Mouse (Mus musculus) MEL (cell line): ENCODE results near the gene Fnbp1. TPM values are rescaled to one million over a fixed set of nuclear protein-coding genes. Genes with fewer than 3 reads are reported as not detected.

Experiments used
- DNase-seq: peaks from one replicate; pipeline ENCODE4 v3.0.0; 2011; ENCODE audit warnings: low read depth, low spot score
- H3K27ac ChIP-seq: 2 replicates; pipeline ENCODE4 v1.5.1; 2012; ENCODE audit warnings: low read depth, mild to moderate bottlenecking, control low read depth, low read length, moderate library complexity; ENCODE audit not compliant: control insufficient read depth
- H3K27me3 ChIP-seq, 2 experiments: fragments of 150-350 bp in 1 of 2; sonication (generic) in 1 of 2; 2 replicates each; pipeline ENCODE4 v1.6.1; 2012; ENCODE audit warnings: low read length in 2 of 2, mild to moderate bottlenecking in 2 of 2, improper control_type of control experiment in 1 of 2, moderate library complexity in 1 of 2; ENCODE audit not compliant: insufficient read depth in 2 of 2, control insufficient read depth in 1 of 2
- H3K36me3 ChIP-seq, 2 experiments: 2 replicates each; pipeline ENCODE4 v1.6.1; 2012 to 2014; ENCODE audit warnings: low read length in 2 of 2, improper control_type of control experiment in 1 of 2, inconsistent platforms in 1 of 2, mild to moderate bottlenecking in 1 of 2; ENCODE audit not compliant: insufficient read depth in 2 of 2, control insufficient read depth in 1 of 2
- H3K4me1 ChIP-seq, 2 experiments: fragments of 150-350 bp in 1 of 2; sonication (generic) in 1 of 2; 2 replicates each; pipeline ENCODE4 v1.6.1; 2012; ENCODE audit warnings: low read length in 2 of 2, improper control_type of control experiment in 1 of 2, mild to moderate bottlenecking in 1 of 2; ENCODE audit not compliant: insufficient read depth in 2 of 2, control insufficient read depth in 1 of 2
- H3K4me3 ChIP-seq, 2 experiments: fragments of 150-350 bp in 1 of 2; sonication (generic) in 1 of 2; 2 replicates each; pipeline ENCODE4 v1.5.1; 2012; ENCODE audit warnings: low read depth in 2 of 2, low read length in 2 of 2, mild to moderate bottlenecking in 2 of 2, moderate library complexity in 2 of 2, control low read depth in 1 of 2, improper control_type of control experiment in 1 of 2; ENCODE audit not compliant: control insufficient read depth in 1 of 2, insufficient read depth in 1 of 2
- H3K79me2 ChIP-seq: 2 replicates; pipeline ENCODE4 v1.6.1; 2012; ENCODE audit warnings: mild to moderate bottlenecking, low read length, moderate library complexity; ENCODE audit not compliant: control insufficient read depth, poor library complexity, insufficient read depth
- H3K9ac ChIP-seq: 2 replicates; pipeline ENCODE4 v1.6.1; 2012; ENCODE audit warnings: low read depth, mild to moderate bottlenecking, control low read depth, low read length, moderate library complexity; ENCODE audit not compliant: control insufficient read depth, poor library complexity, severe bottlenecking
- H3K9me3 ChIP-seq: fragments of 150-350 bp; sonication (generic); replicated peaks from 2 replicates; pipeline ENCODE4 v1.6.1; 2012; ENCODE audit warnings: mild to moderate bottlenecking, low read length, improper control_type of control experiment, moderate library complexity; ENCODE audit not compliant: insufficient read depth
- CHD1 ChIP-seq: IDR thresholded peaks from 2 replicates; pipeline ENCODE4 v1.6.1; 2012; ENCODE audit warnings: low read depth, mild to moderate bottlenecking, inconsistent platforms, low read length, improper control_type of control experiment
- CHD2 ChIP-seq: IDR thresholded peaks from 2 replicates; pipeline ENCODE4 v1.6.1; 2011; ENCODE audit warnings: low read length, improper control_type of control experiment
- CTCF ChIP-seq, 3 experiments: IDR thresholded peaks in 2 of 3; conservative IDR thresholded peaks in 1 of 3; 2 replicates each; pipeline ENCODE4 v1.5.1; 2011 to 2012; ENCODE audit warnings: low read length in 3 of 3, low read depth in 2 of 3, mild to moderate bottlenecking in 2 of 3, improper control_type of control experiment in 1 of 3, inconsistent platforms in 1 of 3, mixed read lengths in 1 of 3, moderate library complexity in 1 of 3; ENCODE audit not compliant: control insufficient read depth in 1 of 3, insufficient read depth in 1 of 3, poor library complexity in 1 of 3, severe bottlenecking in 1 of 3
- ELF1 ChIP-seq: IDR thresholded peaks from 2 replicates; pipeline ENCODE4 v1.6.1; 2014; ENCODE audit warnings: low read depth, mild to moderate bottlenecking, inconsistent platforms, low read length, improper control_type of control experiment, moderate library complexity
- EP300 ChIP-seq, 2 experiments: IDR thresholded peaks; 2 replicates each; pipeline ENCODE4 v1.6.1; 2011; ENCODE audit warnings: improper control_type of control experiment in 2 of 2, low read length in 2 of 2, low read depth in 1 of 2, mild to moderate bottlenecking in 1 of 2
- ETS1 ChIP-seq: IDR thresholded peaks from 2 replicates; pipeline ENCODE4 v1.6.1; 2012; ENCODE audit warnings: low read depth, mild to moderate bottlenecking, inconsistent platforms, low read length, improper control_type of control experiment, moderate library complexity
- GABPA ChIP-seq: IDR thresholded peaks from 2 replicates; pipeline ENCODE4 v1.6.1; 2012; ENCODE audit warnings: low read depth, mild to moderate bottlenecking, inconsistent platforms, low read length, improper control_type of control experiment, moderate library complexity
- GATA1 ChIP-seq: IDR thresholded peaks from 2 replicates; pipeline ENCODE4 v1.6.1; 2011; ENCODE audit warnings: low read depth, low read length, improper control_type of control experiment
- HCFC1 ChIP-seq: IDR thresholded peaks from 2 replicates; pipeline ENCODE4 v1.6.1; 2012; ENCODE audit warnings: low read depth, mild to moderate bottlenecking, inconsistent platforms, low read length, improper control_type of control experiment, moderate library complexity
- JUND ChIP-seq: IDR thresholded peaks from 2 replicates; pipeline ENCODE4 v1.6.1; 2011; ENCODE audit warnings: low read depth, mild to moderate bottlenecking, improper control_type of control experiment, low read length
- MAX ChIP-seq: IDR thresholded peaks from 2 replicates; pipeline ENCODE4 v1.6.1; 2011; ENCODE audit warnings: low read length, improper control_type of control experiment
- MAZ ChIP-seq: IDR thresholded peaks from 2 replicates; pipeline ENCODE4 v1.6.1; 2012; ENCODE audit warnings: low read depth, mild to moderate bottlenecking, inconsistent platforms, low read length, improper control_type of control experiment
- MYB ChIP-seq: IDR thresholded peaks from 2 replicates; pipeline ENCODE4 v1.6.1; 2011; ENCODE audit warnings: mild to moderate bottlenecking, low read depth, low read length, improper control_type of control experiment
- NRF1 ChIP-seq: IDR thresholded peaks from 2 replicates; pipeline ENCODE4 v1.6.1; 2014; ENCODE audit warnings: low read depth, mild to moderate bottlenecking, inconsistent platforms, low read length, improper control_type of control experiment, moderate library complexity; ENCODE audit not compliant: poor library complexity, insufficient read depth, severe bottlenecking
- POLR2AphosphoS2 ChIP-seq: IDR thresholded peaks from 2 replicates; pipeline ENCODE4 v1.6.1; 2011; ENCODE audit warnings: low read length, improper control_type of control experiment
- POLR2AphosphoS5 ChIP-seq: IDR thresholded peaks from 2 replicates; pipeline ENCODE4 v1.6.1; 2012; ENCODE audit warnings: low read depth, borderline replicate concordance, mild to moderate bottlenecking, inconsistent platforms, low read length, moderate library complexity, mixed read lengths
- SIN3A ChIP-seq: IDR thresholded peaks from 2 replicates; pipeline ENCODE4 v1.6.1; 2012; ENCODE audit warnings: low read length, improper control_type of control experiment, inconsistent platforms
- TAL1 ChIP-seq: IDR thresholded peaks from 2 replicates; pipeline ENCODE4 v1.6.1; 2012; ENCODE audit warnings: mild to moderate bottlenecking, inconsistent platforms, low read length, moderate library complexity, mixed read lengths
- TBP ChIP-seq: IDR thresholded peaks from 2 replicates; pipeline ENCODE4 v1.8.0; 2011; ENCODE audit warnings: low read depth, low read length, improper control_type of control experiment
- UBTF ChIP-seq: IDR thresholded peaks from 2 replicates; pipeline ENCODE4 v1.6.1; 2012; ENCODE audit warnings: low read depth, mild to moderate bottlenecking, inconsistent platforms, low read length, improper control_type of control experiment, moderate library complexity, borderline replicate concordance; ENCODE audit not compliant: insufficient read depth
- USF2 ChIP-seq, 2 experiments: IDR thresholded peaks; 2 replicates each; pipeline ENCODE4 v1.6.1; 2011 to 2012; ENCODE audit warnings: improper control_type of control experiment in 2 of 2, low read length in 2 of 2, borderline replicate concordance in 1 of 2, inconsistent platforms in 1 of 2, low read depth in 1 of 2, mild to moderate bottlenecking in 1 of 2; ENCODE audit not compliant: insufficient read depth in 1 of 2
- ZC3H11A ChIP-seq: IDR thresholded peaks from 2 replicates; pipeline ENCODE4 v1.6.1; 2012; ENCODE audit warnings: low read depth, mild to moderate bottlenecking, inconsistent platforms, low read length, improper control_type of control experiment
- ZMIZ1 ChIP-seq: IDR thresholded peaks from 2 replicates; pipeline ENCODE4 v1.6.1; 2012; ENCODE audit warnings: low read depth, mild to moderate bottlenecking, inconsistent platforms, low read length, improper control_type of control experiment, moderate library complexity
- polyA plus RNA-seq, 2 experiments: library from polyadenylated mRNA; stranded (reverse) in 1 of 2; unstranded in 1 of 2; fragments of >175 nt in 1 of 2; fragments of >200 nt in 1 of 2; gene quantifications; 2 replicates each; pipeline versions ENCODE4 v1.2.1 to v1.2.4; 2012; ENCODE audit warnings: low replicate concordance in 2 of 2, low read depth in 1 of 2; ENCODE audit not compliant: insufficient read length in 2 of 2, insufficient read depth in 1 of 2, missing spikeins in 1 of 2
- total RNA-seq: library from RNA; depleted of rRNA; stranded (reverse); fragments of 300-350 nt; gene quantifications from 2 replicates; pipeline ENCODE4 v1.2.3, GENCODE M21; 2012

Gene Fnbp1
- total and polyA plus RNA-seq, 3 experiments, result 3.4 to 17.5 TPM; not detected in 1

GRCm38 (mm10) chr2:31136338-31136737, 5.5 kb downstream of the Fnbp1 start:
- peaks cover 3% of the 10 kb centered on the region for H3K79me2 ChIP-seq
- no peak for DNase-seq
- H3K4me1 ChIP-seq, result peaks cover 0 to 6% of the 10 kb centered on the region in 2 experiments
- H3K9me3 ChIP-seq, result no peaks in the 10 kb centered on the region
- H3K36me3 ChIP-seq, result peaks cover 0 to under 1% of the 10 kb centered on the region in 2 experiments; a peak in 2 of 4 replicates
- H3K27ac ChIP-seq, result no peak overlapping the region
- H3K4me3 ChIP-seq, result no peak overlapping the region
- no peak for TF ChIP-seq GABPA
- TF ChIP-seq GATA1, result no peak
- TF ChIP-seq MAX, result no peak
- TF ChIP-seq TBP, result no peak
- no peak for TF ChIP-seq CTCF (IDR thresholded peaks at IDR 0.05 in 2 of 3, conservative IDR thresholded peaks at IDR 0.05 in 1 of 3; ENCODE audit: control insufficient read depth in 1 of 3, insufficient read depth in 1 of 3, low read depth in 2 of 3, low read length in 3 of 3, poor library complexity in 1 of 3, severe bottlenecking in 1 of 3)
- TF ChIP-seq POLR2AphosphoS5, result no peak
- no peak for TF ChIP-seq SIN3A
- no peak for TF ChIP-seq USF2 (IDR thresholded peaks at IDR 0.05; ENCODE audit: borderline replicate concordance in 1 of 2, insufficient read depth in 1 of 2, low read depth in 1 of 2, low read length in 2 of 2)
- TF ChIP-seq CHD2, result no peak
- no peak for TF ChIP-seq HCFC1
- no peak for TF ChIP-seq JUND
- TF ChIP-seq ZC3H11A, result no peak
- TF ChIP-seq TAL1, result no peak
- TF ChIP-seq NRF1, result no peak
- H3K9ac ChIP-seq, result no peak overlapping the region
- no peaks in the 10 kb centered on the region for H3K27me3 ChIP-seq

GRCm38 (mm10) chr2:31135512-31135931, 6.3 kb downstream of the Fnbp1 start:
- no peak overlapping the region for H3K9ac ChIP-seq
- H3K36me3 ChIP-seq, result peaks cover 0 to 9% of the 10 kb centered on the region in 2 experiments; a peak in 2 of 4 replicates
- peaks cover 7 to 10% of the 10 kb centered on the region in 2 experiments for H3K4me1 ChIP-seq
- no peaks in the 10 kb centered on the region for H3K9me3 ChIP-seq
- H3K79me2 ChIP-seq, result peaks cover 1% of the 10 kb centered on the region; the same call in 1 of the 2 replicates
- H3K4me3 ChIP-seq, result no peak overlapping the region
- H3K27ac ChIP-seq, result no peak overlapping the region
- no peak for DNase-seq
- H3K27me3 ChIP-seq, result no peaks in the 10 kb centered on the region
- no peak for TF ChIP-seq CHD1
- no peak for TF ChIP-seq CHD2
- TF ChIP-seq MYB, result no peak
- TF ChIP-seq USF2 (IDR thresholded peaks at IDR 0.05; ENCODE audit: borderline replicate concordance in 1 of 2, insufficient read depth in 1 of 2, low read depth in 1 of 2, low read length in 2 of 2), result no peak
- TF ChIP-seq EP300 (IDR thresholded peaks at IDR 0.05; ENCODE audit: low read depth in 1 of 2, low read length in 2 of 2), result no peak
- TF ChIP-seq POLR2AphosphoS5, result no peak
- no peak for TF ChIP-seq MAX
- TF ChIP-seq UBTF, result no peak
- no peak for TF ChIP-seq SIN3A
- TF ChIP-seq HCFC1, result no peak
- no peak for TF ChIP-seq ZMIZ1
- no peak for TF ChIP-seq ELF1
- no peak for TF ChIP-seq MAZ
- no peak for TF ChIP-seq ETS1
- TF ChIP-seq POLR2AphosphoS2, result no peak
